Mouse (Mus musculus): ENCODE data around the gene Hnrnpu. TPM values are rescaled to one million over a fixed set of nuclear protein-coding genes. Genes with fewer than 3 reads are reported as not detected.

Gene Hnrnpu
- polyA plus RNA-seq, 1 experiment from 2014 or later, result 296 TPM

DNA sequence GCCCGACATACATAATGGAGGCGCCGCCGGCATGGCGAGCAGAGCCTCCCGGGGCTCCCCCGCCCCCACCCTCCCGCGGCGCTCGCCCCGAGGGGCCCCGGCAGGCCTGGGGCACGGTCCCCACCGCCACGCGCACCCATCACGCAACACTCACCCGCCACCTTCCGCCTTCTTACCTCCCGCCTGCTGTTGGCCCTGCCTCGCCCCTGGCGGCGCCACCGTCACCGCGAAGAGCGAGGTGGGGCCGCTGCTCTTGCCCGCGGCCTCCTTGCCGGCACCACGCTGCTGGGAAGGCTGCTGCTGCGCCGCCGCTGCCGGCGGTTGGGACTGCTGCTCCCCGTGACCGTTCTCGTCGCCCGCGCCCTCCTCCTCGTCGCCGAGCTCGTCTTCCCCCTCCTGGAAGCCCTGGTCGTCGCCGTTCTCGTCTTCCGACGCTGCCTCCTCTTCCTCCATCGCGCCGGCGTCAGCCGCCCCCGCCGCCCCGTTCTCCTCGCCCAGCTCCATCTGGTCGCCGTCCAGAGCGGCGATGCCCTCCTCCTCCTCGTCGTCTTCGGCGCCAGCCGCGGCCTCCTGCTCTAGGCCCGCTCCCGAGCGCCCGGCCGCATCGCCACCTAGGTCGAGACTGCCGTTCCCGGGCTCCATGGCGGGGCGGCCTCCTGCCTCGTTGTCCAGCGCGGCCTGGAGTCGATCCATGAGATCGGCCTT, 668 bp downstream of the Hnrnpu start:
- WGBS, result under 1% methylated on average over 74 of the region's 89 CpGs

DNA sequence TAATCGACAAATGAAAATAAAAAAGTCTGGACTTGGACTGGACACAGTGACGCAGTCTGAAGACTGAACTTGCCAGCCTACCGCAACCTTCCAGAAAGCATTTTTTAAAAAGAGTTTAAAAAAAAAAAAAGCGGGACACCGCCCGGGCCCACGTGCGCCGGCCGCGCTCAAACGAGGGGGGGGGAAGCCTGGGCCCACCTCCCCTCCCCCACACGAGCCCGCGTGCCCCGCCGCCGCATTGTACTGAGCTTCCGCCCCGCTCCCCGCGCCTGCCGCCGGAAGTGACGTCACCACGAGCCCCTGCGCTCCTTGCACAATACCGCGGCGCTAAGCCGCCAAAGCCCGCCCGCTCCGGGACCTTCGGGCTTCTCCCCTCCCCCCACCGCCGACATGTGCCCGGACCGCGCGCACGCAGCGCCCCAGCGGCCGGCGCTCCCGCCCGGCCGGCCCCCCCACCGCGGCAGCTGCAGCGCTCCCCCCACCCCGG, 1.3 kb downstream of the Hnrnpu start:
- peaks cover 19% of the 10 kb centered on the region for H3K36me3 ChIP-seq
- H3K4me2 ChIP-seq, result peak overlapping the region; percentile 49
- peak overlapping the region; percentile 99 for H3K4me3 ChIP-seq
- ATAC-seq (ENCODE audit: insufficient number of reproducible peaks, low FRiP score, low TSS enrichment, low read depth), result peak; percentile 88
- H3K9me3 ChIP-seq, result no peaks in the 10 kb centered on the region
- peak overlapping the region; percentile 100 for H3K27ac ChIP-seq
- peak overlapping the region; percentile 100 for H3K9ac ChIP-seq
- under 1% methylated on average over 49 of the region's 53 CpGs for WGBS
- H3K27me3 ChIP-seq, result no peaks in the 10 kb centered on the region
- H3K4me1 ChIP-seq, result peaks cover 21% of the 10 kb centered on the region

More for the DNA sequence above, 668 bp downstream of the Hnrnpu start:
- H3K4me3 ChIP-seq, result peak overlapping the region; percentile 99
- ATAC-seq (ENCODE audit: insufficient number of reproducible peaks, low FRiP score, low TSS enrichment, low read depth), result peak; percentile 28
- no peaks in the 10 kb centered on the region for H3K27me3 ChIP-seq
- peak overlapping the region; percentile 49; the same call in 1 of the 2 replicates for H3K4me2 ChIP-seq
- H3K9me3 ChIP-seq, result no peaks in the 10 kb centered on the region
- H3K9ac ChIP-seq, result peak overlapping the region; percentile 100
- H3K27ac ChIP-seq, result peak overlapping the region; percentile 100
- H3K36me3 ChIP-seq, result peaks cover 14% of the 10 kb centered on the region
- H3K4me1 ChIP-seq, result peaks cover 21% of the 10 kb centered on the region

DNA sequence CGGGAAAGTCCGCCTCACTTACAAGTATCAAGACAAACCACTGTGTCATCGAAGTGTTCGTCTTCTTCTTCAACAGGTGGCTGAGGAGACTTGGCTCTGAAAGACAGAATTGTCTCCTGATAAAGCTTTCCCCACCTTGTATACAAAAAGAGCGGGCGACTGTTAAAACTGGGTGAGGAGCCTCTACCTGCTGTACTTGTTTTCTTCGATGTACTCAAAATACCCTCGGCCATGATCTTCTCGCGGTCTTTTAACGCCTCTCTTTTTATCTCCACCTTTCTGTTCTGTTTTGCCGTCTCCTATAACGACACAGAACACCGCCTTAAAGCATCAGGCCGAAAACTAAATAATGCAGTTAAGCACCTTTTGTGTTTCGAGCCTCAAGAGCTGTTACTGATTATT, 1.7 kb downstream of the Hnrnpu start:
- Histone ChIP-seq H3K9ac (peak overlapping the region; percentile 100), H3K4me3 (peak overlapping the region; percentile 99), H3K9me3 (no peaks in the 10 kb centered on the region), H3K27me3 (no peaks in the 10 kb centered on the region), H3K36me3 (peaks cover 23% of the 10 kb centered on the region), H3K27ac (peak overlapping the region; percentile 100), H3K4me2 (peak overlapping the region; percentile 49), H3K4me1 (peaks cover 21% of the 10 kb centered on the region)
- WGBS, result under 1% methylated on average over 16 of the region's 16 CpGs
- no peak for ATAC-seq (ENCODE audit: insufficient number of reproducible peaks, low FRiP score, low TSS enrichment, low read depth)

DNA sequence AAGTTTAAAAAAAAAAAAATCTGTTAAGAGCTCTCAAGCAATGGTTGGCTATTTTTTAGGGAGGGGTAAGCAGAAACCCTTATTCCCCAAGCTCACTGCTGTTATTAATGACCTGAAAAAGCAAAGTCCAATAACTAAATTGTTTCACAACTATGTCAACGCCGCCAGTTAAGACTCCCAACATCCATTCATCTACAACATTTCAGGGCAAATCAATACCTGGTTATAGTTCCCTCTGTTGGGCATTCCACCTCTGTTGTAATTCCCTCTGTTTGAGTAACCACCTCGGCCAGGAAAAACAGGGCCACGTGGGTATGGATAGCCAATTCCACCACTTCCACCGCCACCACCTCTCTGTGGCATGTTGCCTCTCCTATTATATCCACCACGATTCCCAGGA, 7.7 kb downstream of the Hnrnpu start:
- ATAC-seq (ENCODE audit: insufficient number of reproducible peaks, low FRiP score, low TSS enrichment, low read depth), result no peak

DNA sequence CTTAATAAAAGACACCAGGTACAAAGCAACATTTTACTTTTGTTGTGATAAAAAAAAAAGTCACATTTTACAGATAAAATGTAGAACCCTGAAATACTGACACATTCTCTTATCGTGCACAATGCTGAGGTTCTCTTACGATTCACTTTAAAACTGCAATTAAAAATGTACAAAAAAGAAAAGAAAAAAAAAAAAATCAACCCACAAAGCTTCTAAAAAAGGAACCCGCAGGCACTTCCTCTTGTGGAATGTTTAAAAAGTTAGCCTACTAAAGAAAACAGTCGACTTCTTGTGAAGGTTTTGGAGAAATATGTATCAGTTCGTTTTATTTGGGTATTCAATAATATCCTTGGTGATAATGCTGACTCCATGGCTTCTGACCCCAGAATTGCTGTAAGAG, 8.6 kb downstream of the Hnrnpu start:
- Histone ChIP-seq H3K4me1 (peaks cover 10% of the 10 kb centered on the region), H3K27ac (no peak overlapping the region), H3K4me2 (no peak overlapping the region), H3K9ac (no peak overlapping the region), H3K27me3 (no peaks in the 10 kb centered on the region), H3K4me3 (no peak overlapping the region), H3K36me3 (peaks cover 60% of the 10 kb centered on the region), H3K9me3 (no peaks in the 10 kb centered on the region)
- no peak for ATAC-seq (ENCODE audit: insufficient number of reproducible peaks, low FRiP score, low TSS enrichment, low read depth)
- 75% methylated on average over 5 of the region's 5 CpGs for WGBS

More for the DNA sequence above, 7.7 kb downstream of the Hnrnpu start:
- WGBS, result 65% methylated on average over 6 of the region's 6 CpGs
- Histone ChIP-seq H3K9ac (no peak overlapping the region), H3K27ac (no peak overlapping the region), H3K36me3 (peaks cover 55% of the 10 kb centered on the region), H3K4me1 (peaks cover 15% of the 10 kb centered on the region), H3K4me2 (no peak overlapping the region), H3K27me3 (no peaks in the 10 kb centered on the region), H3K9me3 (no peaks in the 10 kb centered on the region), H3K4me3 (no peak overlapping the region)

DNA sequence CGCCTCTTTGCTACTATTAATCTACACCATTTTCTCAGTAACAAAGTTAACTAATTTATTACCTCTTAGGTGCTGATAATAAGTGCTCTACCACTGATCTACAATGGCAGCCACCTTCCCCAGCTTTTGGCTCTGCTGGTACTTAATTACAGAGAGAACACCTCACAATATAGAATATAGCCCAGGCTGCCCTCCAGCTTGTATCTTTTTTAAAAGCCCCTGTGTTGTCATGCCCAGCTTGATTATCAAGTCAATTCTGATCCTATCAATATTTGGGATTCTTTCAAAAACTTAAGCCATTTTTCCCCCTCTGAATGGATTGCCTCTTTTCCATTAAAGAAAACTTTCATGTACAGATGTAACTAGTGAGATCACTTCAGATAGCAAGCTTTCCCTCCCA, 10.6 kb downstream of the Hnrnpu start:
- Histone ChIP-seq H3K4me3 (no peak overlapping the region), H3K27me3 (no peaks in the 10 kb centered on the region), H3K4me1 (no peaks in the 10 kb centered on the region), H3K27ac (no peak overlapping the region), H3K4me2 (no peak overlapping the region), H3K9me3 (no peaks in the 10 kb centered on the region), H3K36me3 (peaks cover 63% of the 10 kb centered on the region), H3K9ac (no peak overlapping the region)
- ATAC-seq (ENCODE audit: insufficient number of reproducible peaks, low FRiP score, low TSS enrichment, low read depth), result no peak
- WGBS, result 69% methylated on average over 1 of the region's 1 CpGs

DNA sequence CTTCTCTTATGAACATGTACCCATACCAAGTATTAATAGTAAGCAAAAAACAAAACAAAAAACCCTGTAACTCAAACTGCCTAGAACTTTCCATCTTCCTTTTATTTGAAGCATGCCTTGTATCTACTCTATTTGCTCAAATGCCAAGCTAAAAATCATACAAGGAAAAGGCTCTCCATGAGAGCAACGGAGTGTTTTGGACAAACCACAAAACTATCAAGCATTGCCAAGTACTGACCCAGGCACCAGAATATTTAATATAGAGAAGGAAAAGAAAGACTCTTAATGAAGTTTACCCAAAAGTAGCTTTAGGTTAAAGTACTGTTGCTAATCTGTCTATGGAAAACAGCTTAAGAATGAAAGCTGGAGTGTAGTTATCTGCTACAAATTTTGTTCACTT, 11.2 kb downstream of the Hnrnpu start:
- H3K9me3 ChIP-seq, result no peaks in the 10 kb centered on the region
- H3K9ac ChIP-seq, result no peak overlapping the region
- H3K27me3 ChIP-seq, result no peaks in the 10 kb centered on the region
- WGBS, result 87% methylated on average over 1 of the region's 1 CpGs
- H3K27ac ChIP-seq, result no peak overlapping the region
- no peak overlapping the region for H3K4me3 ChIP-seq
- H3K4me1 ChIP-seq, result peaks cover under 1% of the 10 kb centered on the region
- ATAC-seq (ENCODE audit: insufficient number of reproducible peaks, low FRiP score, low TSS enrichment, low read depth), result no peak
- no peak overlapping the region for H3K4me2 ChIP-seq
- peaks cover 63% of the 10 kb centered on the region for H3K36me3 ChIP-seq

DNA sequence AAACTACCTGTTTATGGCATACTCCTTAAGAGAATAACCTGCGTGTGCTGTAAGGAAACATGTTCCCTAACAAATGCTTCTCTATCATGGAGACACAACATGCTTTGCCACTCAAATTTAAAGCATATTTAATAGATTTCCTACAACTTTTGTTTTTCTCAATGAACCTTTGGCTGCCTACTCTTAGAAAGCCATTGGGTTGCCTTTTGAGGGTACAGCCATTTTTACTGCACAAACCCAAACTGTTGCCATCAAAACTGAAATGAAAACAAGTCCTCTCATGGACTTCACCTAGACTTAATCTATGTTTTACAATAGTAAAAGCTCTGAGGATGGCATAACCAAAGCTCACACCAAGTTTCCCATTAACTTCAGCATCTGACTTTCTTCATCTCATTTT, 13.0 kb downstream of the Hnrnpu start:
- peaks cover 58% of the 10 kb centered on the region for H3K36me3 ChIP-seq
- no peak overlapping the region for H3K9ac ChIP-seq
- no peak overlapping the region for H3K27ac ChIP-seq
- WGBS, result 88% methylated on average over 1 of the region's 1 CpGs
- H3K27me3 ChIP-seq, result no peaks in the 10 kb centered on the region
- H3K4me3 ChIP-seq, result no peak overlapping the region
- no peak for ATAC-seq (ENCODE audit: insufficient number of reproducible peaks, low FRiP score, low TSS enrichment, low read depth)
- peaks cover 14% of the 10 kb centered on the region for H3K4me1 ChIP-seq
- no peak overlapping the region for H3K4me2 ChIP-seq
- no peaks in the 10 kb centered on the region for H3K9me3 ChIP-seq

DNA sequence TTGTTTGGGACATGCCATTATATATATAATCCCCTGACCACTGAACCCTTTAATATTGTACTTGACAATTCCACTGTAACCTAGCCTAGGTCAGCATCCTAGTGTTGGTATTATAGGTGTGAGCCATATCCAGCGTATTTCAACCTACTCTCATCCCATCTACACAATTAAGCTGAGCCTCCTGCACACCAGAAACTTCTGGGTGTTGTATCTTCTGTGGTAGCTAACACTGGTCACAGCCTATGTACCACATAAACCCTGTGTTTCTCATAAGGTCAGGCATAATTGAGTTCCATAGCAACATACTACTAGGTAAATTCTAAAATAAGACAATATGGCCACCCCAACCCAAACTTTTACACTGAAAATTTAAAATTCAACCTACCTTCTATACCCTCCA, 14.4 kb downstream of the Hnrnpu start:
- peaks cover 50% of the 10 kb centered on the region for H3K36me3 ChIP-seq
- no peak for ATAC-seq (ENCODE audit: insufficient number of reproducible peaks, low FRiP score, low TSS enrichment, low read depth)
- H3K27ac ChIP-seq, result no peak overlapping the region
- no peak overlapping the region for H3K4me2 ChIP-seq
- H3K4me3 ChIP-seq, result no peak overlapping the region
- no peak overlapping the region for H3K9ac ChIP-seq
- no peaks in the 10 kb centered on the region for H3K9me3 ChIP-seq
- 80% methylated on average over 1 of the region's 1 CpGs for WGBS
- peaks cover 14% of the 10 kb centered on the region for H3K4me1 ChIP-seq
- no peaks in the 10 kb centered on the region for H3K27me3 ChIP-seq

DNA sequence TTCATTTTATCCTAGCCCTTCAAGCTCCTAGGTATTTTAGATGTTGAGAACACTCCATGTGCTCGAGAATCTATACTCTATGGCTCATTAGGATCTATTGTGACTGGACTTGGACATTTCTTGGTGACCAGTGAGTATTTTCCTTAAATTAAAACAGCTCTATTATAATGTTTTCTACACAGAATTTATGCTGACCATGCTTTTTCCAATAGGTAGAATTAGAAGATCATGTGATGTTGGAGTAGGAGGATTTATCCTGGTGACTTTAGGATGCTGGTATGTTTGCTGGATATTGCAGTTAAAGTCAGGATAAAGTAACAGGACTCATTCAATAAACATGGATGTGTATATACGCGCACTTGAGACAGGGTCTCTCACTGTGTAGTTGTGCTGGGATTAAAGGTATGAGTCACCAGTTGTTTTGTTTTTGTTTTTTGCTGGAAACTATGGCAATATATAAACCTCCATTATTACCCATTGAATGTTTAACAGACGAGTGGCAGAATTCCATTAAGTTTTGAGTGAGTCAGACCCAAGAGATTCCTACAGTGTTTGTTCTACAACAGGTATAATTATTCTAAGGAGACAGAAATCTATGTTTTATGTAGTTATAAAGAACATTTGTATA, 15.8 kb downstream of the Hnrnpu start:
- 61% methylated on average over 4 of the region's 4 CpGs for WGBS
- peaks cover 14% of the 10 kb centered on the region for H3K4me1 ChIP-seq
- no peaks in the 10 kb centered on the region for H3K27me3 ChIP-seq
- H3K36me3 ChIP-seq, result peaks cover 42% of the 10 kb centered on the region
- no peak overlapping the region for H3K4me2 ChIP-seq
- no peak overlapping the region; the same call in 1 of the 2 replicates for H3K27ac ChIP-seq
- no peak overlapping the region for H3K4me3 ChIP-seq
- ATAC-seq (ENCODE audit: insufficient number of reproducible peaks, low FRiP score, low TSS enrichment, low read depth), result no peak
- no peak overlapping the region for H3K9ac ChIP-seq
- no peaks in the 10 kb centered on the region for H3K9me3 ChIP-seq

DNA sequence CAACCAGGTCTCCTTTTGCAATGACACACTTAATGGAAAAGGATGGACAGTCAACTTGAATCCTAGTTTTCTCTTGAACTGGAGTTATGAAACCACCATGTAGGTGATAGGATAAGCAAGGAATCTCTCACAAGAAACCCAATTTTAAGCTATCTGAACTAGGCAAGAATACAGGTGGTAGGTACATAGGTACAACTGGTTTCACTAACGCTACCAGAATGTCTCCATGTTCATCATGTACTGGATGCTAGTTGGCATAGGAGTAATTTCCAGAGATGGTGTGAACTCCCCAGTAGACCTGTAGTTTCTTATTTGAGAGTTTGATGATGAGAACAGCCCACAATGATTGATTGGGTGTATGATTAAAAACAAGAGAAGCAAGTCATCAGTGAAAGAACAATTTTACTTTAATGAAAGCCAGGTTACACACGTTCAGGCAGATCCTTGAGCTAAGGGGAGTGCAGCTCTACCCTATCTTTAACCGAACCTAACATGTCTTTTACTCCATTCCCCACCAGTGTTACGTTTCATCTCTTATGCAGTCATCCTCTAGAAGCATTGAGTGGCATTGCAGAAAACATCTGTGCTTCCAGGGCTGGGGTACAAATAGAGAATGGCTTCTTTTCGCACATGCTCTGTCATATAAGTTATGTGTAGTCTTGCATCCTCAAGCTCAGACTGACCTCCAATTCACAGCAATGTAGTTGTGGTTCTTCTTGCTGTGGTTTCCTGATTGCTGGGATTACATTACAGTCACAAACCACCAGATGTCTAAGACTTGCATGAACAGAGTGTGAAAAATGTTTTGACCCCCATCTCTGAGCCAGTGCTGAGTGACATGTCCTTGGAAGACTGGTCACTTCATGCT, 16.6 kb downstream of the Hnrnpu start:
- Histone ChIP-seq H3K4me1 (peaks cover 14% of the 10 kb centered on the region), H3K9ac (0 out of 2 replicates have a peak overlapping the region, but pooled peaks have one; percentile 8), H3K27ac (peak overlapping the region; percentile 100), H3K9me3 (no peaks in the 10 kb centered on the region), H3K27me3 (no peaks in the 10 kb centered on the region), H3K4me2 (peak overlapping the region; percentile 54), H3K36me3 (peaks cover 40% of the 10 kb centered on the region), H3K4me3 (peak overlapping the region; percentile 62)
- ATAC-seq (ENCODE audit: insufficient number of reproducible peaks, low FRiP score, low TSS enrichment, low read depth), result no peak
- 34% methylated on average over 5 of the region's 5 CpGs for WGBS

Measured in limb, embryonic 15.5 days (tissue).